Mouse (Mus musculus) large intestine, adult 2 months (tissue): ENCODE results near the gene Nrxn2. TPM values are rescaled to one million over a fixed set of nuclear protein-coding genes. Genes with fewer than 3 reads are reported as not detected.

Experiments used
- DNase-seq: peaks from one replicate; pipeline ENCODE4 v3.0.0-alpha.2; 2012; ENCODE audit warnings: low read depth, low spot score
- WGBS: fragments of 180-500 bp; shearing (Covaris S2); methylation state at CpG from one replicate; pipeline ENCODE4 v1.1.7; 2018; 5-methylcytosine and 5-hydroxymethylcytosine counted together
- polyA plus RNA-seq: library from polyadenylated mRNA; depleted of rRNA; stranded (reverse); fragments of >200 nt; gene quantifications from 2 replicates; pipeline ENCODE4 v1.2.3, GENCODE M21; 2012

Nrxn2 gene
- polyA plus RNA-seq, 1 experiment: 2.1 TPM

DNA sequence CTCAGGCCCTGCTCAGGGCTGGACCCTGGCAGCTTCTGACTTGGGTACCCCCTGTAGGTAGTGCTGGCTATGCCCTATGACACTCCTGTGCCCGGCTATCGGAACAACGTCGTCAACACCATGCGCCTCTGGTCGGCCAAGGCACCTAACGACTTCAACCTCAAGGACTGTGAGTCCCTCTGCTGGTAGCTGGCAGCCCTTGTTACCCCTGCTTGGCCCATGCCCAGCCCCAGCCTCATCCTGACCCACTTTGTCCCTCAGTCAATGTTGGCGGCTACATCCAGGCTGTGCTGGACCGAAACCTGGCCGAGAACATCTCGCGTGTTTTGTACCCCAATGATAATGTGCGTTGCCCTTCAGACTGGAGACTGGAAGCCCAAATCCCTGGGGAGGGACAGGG, 30.5 kb upstream of the Nrxn2 start:
- 76% methylated on average over 13 of the region's 13 CpGs for WGBS

DNA sequence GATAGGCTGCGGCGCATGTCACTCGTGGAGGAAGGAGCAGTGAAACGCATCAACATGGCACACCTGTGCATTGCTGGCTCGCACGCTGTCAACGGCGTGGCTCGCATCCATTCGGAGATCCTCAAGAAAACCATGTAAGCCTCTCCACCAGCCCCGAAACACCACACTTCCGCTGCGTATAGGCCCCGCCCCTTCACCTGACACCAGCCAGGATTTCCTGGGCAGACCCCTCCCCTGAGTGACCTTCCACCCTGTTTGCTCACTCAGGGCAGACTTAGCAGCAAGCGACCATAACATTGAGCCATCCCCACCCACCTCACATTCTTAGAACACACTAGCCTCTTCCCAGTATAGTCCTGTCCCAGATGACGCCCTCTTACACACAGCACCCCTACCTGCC, 28.7 kb upstream of the Nrxn2 start:
- 17% methylated on average over 16 of the region's 16 CpGs for WGBS
- DNase-seq: no peak

More for the DNA sequence above, 30.5 kb upstream of the Nrxn2 start:
- DNase-seq: no peak

DNA sequence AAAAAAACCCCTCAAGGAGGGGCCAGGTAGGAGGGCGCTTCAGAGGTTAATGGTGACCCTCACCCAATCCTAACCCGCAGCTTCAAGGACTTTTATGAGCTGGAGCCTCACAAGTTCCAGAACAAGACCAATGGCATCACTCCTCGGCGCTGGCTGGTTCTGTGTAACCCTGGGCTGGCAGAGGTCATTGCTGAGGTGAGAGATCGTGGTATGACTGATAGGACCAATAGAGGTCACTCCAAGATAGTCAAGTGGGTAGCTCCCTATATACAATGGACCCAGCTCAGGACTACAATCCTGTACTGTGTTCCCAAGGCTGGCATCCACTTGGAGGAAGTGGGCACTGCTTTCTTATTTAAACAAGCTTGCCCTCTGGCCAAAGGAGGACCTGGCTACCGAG, 28.3 kb upstream of the Nrxn2 start:
- 49% methylated on average over 6 of the region's 6 CpGs for WGBS
- no peak for DNase-seq

DNA sequence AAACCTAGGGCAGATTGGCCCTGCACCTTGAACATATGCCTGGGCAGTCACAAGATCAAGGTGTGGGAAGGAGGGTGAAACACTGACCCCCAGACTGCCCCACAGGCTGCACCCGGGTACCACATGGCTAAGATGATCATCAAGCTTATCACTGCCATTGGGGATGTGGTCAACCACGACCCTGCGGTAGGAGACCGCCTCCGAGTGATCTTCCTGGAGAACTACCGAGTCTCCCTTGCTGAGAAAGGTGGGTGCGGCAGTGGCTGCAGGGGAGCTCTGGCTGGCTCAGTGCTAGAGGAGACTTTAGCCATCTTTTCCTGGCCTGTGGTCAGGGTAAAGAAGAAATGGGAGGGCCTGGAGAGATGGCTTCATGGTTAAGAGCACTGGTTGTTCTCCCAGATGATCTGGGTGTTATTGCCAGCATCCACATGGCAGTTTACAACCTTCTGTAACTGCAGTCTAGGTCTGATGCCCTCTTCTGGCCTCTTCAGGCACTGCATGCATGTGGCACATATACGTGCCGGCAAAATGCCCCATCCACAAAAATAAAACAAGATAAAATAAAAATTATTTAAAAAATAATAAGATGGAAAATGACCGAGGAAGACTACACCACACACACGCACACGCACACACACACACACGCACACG, 25.7 kb upstream of the Nrxn2 start:
- 93% methylated on average over 14 of the region's 14 CpGs for WGBS

DNA sequence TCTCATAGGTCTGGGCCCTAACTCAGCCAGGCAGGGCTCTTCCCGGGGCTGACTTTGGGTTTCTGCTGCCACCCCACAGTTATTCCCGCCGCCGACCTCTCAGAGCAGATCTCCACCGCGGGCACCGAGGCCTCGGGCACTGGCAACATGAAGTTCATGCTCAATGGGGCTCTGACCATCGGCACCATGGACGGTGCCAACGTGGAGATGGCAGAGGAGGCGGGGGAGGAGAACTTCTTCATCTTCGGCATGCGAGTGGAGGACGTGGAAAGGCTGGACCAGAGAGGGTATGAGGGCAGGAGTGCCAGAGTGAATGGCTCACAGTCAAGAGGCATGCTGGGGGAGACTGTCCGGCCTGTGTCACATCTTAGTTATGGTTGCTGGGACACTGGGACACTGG, 24.9 kb upstream of the Nrxn2 start:
- 86% methylated on average over 16 of the region's 16 CpGs for WGBS
- DNase-seq: no peak

More for the DNA sequence above, 25.7 kb upstream of the Nrxn2 start:
- DNase-seq: no peak

DNA sequence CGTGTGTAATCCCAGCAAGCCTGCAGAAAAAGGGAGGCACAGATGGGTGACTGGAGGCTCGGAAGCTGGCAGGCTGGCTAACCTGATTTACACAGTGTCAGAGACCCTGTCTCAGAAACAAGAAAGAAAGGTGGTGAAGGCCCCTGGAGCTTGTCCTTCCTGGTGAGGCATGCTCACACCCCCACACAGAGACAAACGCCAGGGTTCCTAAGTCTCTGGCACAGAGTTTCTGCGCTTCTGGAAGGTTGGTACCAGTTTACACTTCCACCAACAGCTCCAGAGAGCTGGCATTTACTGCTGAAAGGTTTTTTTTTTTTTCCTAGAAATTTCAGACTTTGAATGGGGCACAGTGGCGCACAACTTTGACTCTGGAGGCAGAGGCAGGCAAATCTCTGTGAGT, 22.3 kb upstream of the Nrxn2 start:
- WGBS: 87% methylated on average over 5 of the region's 5 CpGs
- no peak for DNase-seq

DNA sequence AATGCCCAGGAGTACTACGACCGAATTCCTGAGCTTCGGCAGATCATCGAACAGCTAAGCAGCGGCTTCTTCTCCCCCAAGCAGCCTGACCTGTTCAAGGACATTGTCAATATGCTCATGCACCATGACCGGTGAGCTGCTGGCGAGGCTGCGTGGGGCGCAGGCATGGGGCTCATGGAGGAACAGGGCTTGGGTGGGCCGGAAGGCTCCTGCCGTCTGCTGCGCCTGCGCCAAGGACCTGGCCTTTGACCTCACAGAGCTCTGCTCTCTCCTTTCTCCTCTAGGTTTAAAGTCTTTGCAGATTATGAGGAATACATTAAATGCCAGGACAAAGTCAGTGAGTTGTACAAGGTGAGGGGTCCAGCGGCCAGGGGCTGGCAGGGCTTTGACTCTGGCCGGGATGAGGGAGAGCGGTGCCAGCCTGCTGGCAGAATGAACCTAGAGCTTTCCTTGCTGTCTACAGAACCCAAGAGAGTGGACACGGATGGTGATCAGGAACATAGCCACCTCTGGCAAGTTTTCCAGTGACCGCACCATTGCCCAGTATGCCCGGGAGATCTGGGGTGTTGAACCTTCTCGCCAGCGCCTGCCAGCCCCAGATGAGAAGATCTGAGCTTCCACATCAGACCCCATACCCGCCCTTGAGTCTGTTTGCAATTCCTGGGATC, 20.8 kb upstream of the Nrxn2 start:
- no peak for DNase-seq
- 87% methylated on average over 22 of the region's 22 CpGs for WGBS

DNA sequence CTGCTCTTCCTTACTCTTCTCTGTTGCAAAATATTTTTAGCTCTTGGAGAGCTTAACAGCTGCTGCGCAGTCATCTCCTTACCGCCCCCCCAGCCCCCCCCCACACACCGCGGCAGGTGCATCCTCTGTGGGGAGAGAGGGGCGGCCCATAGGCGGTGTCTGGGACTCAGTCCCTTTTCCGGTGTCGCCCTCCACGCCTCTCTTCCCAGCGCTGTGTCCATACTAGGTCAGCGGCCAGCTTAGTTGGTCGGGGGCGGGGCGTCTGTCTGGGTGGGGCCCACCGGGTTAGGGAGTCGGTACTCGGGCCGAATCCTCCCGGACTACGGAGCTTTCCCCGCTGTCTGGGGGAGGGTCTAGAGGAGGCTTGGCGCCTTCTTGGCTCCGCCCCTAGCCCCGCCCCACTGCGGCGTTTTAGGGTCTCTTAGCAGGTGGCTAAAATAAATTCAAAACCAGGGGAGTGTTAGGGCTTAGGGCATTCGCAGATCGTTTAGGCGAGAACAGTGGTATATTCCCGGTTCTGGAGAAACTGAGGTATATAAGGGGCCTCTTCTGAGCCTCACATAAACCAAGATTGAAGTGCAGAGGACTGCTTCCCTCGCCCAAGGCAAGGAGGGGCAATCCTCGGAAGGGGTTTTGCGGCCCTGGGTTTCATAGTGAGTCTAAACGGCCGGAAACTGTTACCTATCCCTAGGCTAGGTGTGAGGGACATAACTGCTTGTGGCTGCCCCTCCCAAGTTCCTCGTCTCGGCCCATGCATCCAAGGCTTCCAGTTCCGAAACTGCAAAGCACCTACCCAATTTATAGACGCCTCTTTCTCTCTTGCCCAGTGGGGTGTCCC, 19.9 kb upstream of the Nrxn2 start:
- DNase-seq: no peak
- under 1% methylated on average over 39 of the region's 39 CpGs for WGBS

DNA sequence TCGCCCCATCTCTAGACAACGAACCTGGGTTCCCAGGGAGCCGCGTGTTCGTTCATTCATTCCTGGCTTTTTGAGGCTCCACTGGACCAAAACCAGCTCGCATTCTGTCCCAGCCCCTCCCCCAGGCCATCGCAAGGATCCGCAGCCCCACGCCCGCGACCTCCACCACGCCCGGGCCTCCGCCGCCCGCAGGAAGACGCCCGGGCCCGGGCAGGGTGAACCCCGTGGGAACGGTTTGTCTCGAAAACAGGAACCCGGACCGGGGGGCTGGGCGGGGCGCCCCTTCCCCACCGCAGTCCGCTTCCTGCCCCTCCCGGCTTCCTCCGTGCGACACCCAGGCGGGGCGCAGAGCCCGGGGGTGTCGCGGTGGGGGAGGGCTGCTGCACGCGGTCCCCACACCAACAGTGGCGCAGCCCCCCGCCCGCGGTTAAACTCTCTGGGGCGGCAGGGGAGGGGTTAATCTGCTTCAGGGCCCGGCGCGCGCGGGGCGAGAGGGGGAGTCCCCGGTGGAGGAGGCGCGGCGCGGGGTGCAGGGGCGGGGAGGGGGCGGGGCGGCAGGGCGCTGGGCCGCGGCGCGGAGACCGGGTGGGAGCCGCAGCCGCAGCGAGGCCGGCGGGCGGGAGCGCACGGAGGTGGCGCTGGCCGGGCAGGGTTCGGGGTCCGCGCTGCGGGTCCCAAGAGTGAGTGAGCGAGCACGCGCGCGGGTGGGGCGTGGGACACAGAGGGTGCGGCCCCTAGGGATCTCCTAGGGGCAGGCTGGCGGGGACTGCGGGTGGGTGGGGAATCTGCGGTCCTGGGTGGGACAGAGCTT, 19.0 kb upstream of the Nrxn2 start, which contains the start of gene Rasgrp2:
Gene Rasgrp2, plus strand, starts transcription at position 56 of the 811 bp plus-strand sequence.
- WGBS: 1% methylated on average over 83 of the region's 87 CpGs
- DNase-seq: no peak

DNA sequence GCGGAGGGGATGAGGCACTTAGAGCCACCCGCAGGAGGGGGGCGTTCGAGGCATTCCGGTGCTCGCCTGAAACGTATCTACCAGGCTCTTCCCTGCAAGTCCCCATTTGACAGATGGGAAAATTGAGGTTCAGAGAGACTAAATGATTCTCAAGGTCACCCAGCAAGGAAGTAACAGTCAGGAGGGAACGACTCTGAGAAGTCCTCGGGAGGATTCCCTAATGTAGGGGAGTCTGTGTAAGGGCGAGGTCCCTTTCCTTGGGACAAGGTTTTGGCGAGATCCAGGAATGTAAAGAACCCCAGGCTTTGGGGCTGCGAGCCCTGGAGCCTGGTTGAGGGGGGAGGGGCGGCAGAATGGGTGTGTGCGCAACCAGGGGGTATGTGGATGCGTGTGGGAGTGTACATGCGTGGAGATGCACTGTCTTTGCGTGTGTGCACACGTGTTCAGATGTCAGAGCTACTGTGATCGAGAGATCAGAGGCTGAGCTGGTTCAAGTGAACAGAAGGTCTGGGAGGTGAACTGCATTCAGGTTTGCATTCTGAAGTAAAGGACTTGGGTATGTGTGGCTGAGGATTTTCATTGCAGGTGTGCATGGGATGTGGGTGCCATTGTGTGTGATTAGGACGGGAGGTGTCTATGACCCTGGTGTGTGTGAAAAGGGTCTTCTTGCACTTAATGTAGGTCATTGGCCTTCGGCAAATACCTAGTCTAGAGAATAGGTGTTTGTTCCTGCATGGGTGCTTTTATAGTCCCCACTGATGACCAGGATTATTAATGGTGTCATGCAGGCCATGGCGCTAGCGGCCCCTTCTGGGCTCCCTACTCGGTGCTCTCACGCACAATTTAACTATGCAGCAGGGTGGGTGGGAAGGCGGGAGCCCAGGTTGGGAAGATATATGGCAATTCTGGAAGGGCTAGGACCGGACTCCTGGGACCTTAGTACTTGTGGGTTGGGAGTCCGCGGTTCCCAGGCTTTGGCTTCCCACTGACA, 18.1 kb upstream of the Nrxn2 start:
- DNase-seq: no peak
- WGBS: 4% methylated on average over 29 of the region's 29 CpGs

DNA sequence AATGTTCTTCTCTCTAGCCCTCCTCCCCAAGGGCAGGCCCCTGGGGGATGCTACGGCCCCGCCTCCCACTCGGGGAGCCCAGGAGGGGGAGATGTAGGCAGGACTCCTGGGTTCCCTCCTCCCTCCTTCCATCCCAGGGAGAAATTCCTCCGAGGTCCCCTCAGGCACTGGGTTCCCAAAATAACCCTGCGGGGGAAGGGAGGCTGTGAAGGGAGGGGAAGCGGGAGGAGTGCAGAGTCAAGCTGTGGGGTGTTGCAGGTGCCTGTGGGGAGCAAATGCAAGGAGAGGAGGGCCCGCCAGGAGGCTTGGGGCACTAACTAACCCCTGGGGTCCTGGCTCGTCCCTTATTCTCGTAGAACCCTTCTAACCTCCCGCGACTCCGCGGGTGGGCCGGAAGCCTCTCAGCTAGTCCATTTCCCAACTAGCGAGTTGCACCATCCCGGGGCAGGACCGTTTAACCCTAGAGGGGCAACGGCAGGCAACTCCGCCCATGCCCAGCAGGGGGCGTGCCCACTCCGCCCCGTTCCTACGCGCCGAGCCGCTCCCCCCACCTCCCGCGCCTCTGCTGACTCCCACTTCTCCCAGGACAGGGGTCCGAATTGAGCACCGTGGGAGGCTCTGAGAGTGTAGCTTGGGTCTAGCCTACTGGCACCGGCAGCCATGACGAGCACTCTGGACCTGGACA, 17.3 kb upstream of the Nrxn2 start:
- DNase-seq: no peak

DNA sequence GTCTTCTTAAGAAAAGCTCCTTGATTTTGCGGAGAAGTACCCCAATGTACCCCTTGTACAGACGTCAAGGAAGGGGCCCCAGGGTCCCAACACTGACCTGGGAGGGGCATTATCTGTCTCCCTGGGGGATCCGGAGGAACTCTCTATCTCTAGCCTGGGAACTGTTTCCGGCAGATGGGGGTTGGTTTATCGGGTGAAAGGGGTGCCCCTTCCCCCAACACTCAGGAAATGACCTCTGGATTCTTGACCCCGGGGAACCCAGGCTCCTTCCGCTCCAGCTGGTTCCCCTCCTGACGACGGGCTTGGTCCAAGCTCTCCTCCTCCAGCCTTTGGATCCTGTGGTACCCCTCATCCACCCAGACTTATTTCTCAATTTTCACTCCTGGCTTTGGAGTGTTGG, 16.6 kb upstream of the Nrxn2 start:
- 12% methylated on average over 9 of the region's 9 CpGs for WGBS
- no peak for DNase-seq

More for the DNA sequence above, 17.3 kb upstream of the Nrxn2 start:
- WGBS: 2% methylated on average over 32 of the region's 32 CpGs

DNA sequence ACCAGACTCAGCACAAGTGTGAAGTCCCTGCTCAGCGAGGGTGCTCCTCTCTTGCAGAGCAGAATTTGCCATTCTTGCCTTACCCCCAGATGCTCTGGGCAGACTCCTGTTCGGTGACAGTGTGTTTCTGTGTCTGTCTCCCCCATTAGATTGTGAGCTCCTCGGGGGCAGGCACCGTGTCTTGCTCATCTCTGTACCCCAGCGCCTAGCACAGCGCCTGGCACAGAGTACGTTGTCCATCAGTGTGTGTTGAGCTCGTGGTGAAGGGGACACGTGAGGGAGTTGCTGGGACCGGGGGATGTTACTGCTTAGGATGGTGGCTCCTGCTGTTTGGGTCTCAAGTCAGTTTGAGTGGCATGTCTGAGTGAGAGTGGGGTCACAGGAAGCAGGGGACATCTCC, 14.7 kb upstream of the Nrxn2 start:
- no peak for DNase-seq
- WGBS: 79% methylated on average over 10 of the region's 10 CpGs

DNA sequence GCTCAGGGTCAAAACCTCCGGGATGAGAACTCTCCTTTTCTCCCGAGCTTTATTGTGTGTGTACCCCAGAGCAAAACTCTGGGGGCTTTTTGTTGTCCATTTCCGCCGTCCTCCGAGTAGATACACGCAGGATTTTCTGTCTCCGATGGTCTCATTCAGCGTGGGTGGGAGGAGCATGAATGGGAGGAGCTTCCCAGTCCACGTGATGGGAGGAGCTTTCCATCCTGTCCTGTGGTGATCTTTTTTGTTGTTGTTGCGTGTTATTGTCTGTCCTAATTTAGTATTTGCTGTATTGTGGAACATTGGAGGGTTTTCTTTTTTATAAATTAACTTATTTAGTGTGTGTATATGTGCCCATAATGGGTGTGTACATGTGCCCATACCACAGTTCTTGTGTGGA, 13.1 kb upstream of the Nrxn2 start:
- 70% methylated on average over 10 of the region's 10 CpGs for WGBS
- DNase-seq: no peak

DNA sequence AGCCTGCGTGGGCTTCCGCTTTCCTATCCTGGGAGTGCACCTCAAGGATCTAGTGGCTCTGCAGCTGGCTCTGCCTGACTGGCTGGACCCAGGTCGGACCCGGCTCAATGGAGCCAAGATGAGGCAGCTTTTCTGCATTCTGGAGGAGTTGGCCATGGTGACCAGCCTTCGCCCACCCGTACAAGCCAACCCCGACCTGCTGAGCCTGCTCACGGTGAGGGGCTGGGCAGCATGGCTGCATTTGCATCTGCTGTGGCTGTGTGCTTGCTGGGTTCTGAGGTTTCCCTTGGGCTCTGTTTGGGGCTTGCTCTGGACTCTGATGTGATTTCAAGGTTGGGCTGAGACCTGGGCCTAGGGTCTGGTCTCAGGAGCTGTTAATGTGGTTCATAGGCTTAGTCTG, 11.4 kb upstream of the Nrxn2 start:
- WGBS: 92% methylated on average over 8 of the region's 8 CpGs
- DNase-seq: no peak

DNA sequence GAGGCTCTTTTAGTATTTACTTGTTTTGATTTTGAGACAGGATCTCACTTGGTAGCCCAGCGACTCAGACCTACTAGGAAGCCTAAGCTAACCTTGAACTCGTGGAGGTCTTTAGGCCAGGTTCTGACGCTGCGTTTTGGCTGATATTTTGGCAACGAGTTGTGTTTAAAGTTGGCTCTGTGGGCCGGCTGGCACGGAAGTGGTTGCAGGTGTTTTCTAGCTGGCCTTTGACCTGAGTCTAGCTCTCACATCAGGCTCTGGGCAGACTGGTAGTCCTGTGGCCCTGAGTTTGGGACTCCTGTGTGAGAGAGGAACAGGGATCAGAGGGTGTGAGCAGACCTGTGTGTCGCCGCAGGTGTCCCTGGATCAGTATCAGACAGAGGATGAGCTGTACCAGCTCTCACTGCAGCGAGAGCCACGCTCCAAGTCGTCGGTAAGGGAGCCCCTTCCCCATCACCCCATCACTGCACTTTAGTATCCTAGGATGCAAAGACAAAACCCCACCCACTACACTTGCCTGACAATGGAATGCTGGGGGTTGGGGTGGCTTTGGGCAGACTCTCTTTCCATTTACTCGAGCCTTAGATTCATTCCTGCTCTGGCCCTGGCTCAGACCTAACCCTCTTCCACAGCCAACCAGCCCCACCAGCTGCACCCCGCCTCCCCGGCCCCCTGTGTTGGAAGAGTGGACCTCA, 10.6 kb upstream of the Nrxn2 start:
- 55% methylated on average over 16 of the region's 16 CpGs for WGBS
- DNase-seq: no peak

DNA sequence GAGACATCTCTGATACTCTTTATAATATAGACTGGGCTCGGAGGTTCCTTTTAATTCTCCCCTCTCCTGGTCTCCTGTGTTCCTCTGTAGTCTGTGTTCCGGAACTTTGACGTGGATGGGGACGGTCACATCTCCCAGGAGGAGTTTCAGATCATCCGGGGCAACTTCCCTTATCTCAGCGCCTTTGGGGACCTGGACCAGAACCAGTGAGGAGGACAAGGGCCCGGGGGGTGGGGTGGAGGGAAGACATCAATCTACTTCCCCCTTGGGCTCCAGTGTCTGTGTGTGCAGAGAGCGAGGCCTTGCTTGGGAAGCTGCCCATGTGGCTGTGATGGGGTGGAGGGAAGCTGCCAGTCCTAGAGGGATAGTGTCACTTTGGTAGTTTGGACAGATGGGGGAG, 9.8 kb upstream of the Nrxn2 start:
- WGBS: 82% methylated on average over 8 of the region's 8 CpGs
- no peak for DNase-seq

DNA sequence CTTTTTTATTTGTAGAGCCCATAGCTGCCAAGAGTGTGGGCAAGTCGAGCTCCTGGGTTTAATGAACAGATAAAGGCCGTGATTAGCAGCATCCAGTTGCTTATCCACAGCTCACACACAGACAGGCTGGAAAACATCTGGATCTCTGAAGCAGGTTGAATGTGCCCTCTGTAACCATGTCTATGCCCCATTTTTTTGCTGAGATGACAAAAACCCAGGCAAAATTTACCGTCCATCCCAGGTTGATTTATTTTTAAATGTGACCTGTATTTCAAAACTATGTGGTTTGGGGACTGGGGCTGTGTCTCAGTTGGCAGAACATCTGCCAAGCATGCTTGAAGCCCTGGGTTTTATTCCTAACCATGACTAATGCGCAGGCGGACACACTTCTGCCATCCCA, 9.4 kb upstream of the Nrxn2 start:
- DNase-seq: no peak
- WGBS: 74% methylated on average over 5 of the region's 5 CpGs
